Mouse (Mus musculus) urinary bladder, adult 18-20 months (tissue): ENCODE data around the gene Selplg.
A peak's percentile ranks its signal among the peaks of the same experiment; 100 is the strongest.

ENCODE experiments used
- DNase-seq, 2 experiments: peaks; one replicate each; pipeline ENCODE4 v3.0.0; 2022; ENCODE audit warnings: low spot score in 2 of 2, mixed read lengths in 2 of 2

Selplg gene

DNA sequence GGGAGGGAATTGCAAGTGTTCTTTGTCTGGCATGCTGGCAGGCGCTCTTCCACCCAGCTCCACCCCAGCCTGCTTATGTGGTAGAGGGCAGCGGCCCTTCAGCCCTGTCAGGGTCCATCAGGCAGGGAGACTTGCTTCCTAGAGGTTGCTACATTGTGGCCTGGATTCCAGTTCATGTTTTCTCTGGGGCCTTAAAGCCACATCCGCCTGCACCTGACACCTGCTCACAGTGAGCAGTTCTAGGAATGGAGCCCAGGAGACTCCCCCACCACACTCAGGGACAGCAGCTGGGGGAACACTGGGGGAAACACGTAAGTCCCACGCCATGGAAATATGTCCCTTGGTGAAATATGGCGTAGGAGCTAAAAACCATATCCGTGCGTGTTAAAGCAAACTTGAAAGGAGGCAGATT, at the start of gene Selplg:
Gene Selplg, minus strand, starts transcription at position 155 of the 412 bp plus-strand sequence.
- DNase-seq: no peak

DNA sequence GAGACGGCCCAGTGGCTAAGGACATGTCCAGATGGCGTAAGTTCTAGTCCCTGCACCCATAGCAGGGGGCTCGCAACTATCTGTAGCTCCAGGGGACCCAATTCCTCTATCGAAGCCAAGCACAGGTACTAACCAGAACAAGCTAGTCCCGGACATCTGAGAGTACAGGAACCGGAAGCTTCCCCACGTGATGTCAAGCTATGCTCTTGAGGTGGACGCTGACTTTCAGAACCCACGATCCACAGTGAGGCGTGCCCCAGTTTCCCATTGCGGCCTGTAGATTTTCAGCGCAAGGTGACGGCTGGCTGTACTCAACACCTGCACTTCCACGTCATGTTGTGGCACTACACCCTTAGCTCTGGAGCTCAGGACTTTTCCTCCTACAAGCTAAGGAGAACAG, 48.7 kb upstream of the Selplg start:
- no peak for DNase-seq

DNA sequence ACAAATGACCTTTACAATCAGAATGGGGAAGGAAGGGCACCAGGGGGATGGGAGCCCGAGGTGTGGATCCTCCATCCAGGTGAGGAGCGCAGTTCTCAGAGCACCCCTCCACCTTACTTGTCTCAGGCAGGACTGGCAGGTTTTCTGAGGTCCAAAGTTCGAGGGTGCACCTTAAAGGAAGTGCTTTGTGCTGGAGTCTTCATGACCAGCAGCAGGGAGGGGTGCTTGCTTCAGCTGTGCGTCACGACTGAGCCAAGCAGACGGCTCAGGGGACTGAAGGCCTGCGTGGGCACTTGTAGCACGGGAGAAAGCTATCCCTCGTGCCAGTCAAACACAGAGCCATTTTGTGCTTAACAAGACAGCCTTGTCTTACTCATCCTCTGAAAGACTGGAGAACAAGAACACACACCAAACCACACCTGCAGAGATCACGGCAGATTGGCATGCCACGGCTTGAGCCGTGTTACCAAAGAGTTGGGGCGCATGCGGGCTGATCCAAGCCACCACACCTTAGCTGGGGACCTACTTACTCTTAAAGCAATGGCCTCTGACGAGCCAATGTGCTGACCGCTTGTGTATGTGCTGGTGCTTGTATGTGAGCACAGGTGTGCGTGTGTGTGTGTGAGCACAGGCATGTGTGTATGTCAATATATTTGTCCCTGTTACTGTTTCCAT, 46.6 kb upstream of the Selplg start:
- DNase-seq: peak in 1 of 2 experiments; percentile 60

DNA sequence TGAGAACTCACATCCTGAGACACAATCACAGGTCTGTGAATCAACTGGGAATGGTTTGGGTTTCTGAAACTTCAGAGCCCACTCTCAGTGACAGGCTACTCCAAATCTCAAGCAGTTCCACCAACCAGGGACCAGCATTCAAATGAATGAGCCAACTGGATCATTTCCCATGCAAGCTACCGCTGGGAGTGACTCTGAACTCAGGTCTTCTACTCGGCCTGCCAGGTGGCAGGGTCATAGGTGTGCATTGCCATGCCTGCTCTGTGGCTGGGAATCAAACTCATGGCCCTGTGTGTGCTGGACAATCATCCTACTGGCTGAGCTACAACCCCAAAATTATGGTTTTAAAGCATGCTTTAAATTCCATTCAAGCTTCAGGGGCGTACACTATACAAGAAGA, 45.1 kb upstream of the Selplg start:
- DNase-seq: no peak

DNA sequence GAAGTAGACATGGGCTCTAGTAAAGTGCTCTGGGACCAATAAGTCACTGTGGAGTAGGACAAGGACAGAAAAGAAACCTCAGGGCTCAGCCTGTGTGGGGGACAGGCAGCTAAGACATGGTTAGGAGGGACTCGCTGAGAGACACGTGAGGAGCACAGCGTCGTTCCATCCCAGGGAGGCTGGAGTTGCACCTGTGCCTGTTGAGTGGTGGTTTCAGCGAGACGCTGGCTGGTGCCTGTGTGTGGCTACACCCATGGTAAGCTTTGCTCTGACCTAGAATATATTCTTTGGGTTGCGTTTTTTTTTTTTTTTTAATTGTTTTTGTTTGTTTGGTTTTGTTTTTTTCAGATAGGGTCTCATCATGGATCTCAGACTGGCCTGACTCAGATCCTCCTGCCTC, 43.7 kb upstream of the Selplg start:
- no peak for DNase-seq

DNA sequence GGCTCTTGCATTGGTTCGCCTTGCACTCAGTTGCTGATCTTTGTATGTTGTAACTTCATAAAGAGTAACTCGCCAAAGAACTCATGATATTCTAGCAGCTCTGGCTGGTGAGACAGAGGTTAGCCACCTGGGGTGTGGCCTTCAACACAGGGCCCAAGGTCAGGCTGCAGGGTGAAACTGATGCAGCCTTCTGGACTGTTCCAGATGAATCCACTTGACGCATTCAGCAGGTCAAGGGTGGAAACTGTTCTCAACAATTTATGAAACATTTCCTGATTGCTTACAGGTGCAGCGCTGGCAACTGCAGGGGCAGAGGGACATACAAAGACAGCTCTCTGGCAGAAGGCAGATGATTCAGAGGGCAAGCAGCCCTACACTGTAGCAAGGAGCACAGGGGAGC, 43.2 kb upstream of the Selplg start:
- no peak for DNase-seq

DNA sequence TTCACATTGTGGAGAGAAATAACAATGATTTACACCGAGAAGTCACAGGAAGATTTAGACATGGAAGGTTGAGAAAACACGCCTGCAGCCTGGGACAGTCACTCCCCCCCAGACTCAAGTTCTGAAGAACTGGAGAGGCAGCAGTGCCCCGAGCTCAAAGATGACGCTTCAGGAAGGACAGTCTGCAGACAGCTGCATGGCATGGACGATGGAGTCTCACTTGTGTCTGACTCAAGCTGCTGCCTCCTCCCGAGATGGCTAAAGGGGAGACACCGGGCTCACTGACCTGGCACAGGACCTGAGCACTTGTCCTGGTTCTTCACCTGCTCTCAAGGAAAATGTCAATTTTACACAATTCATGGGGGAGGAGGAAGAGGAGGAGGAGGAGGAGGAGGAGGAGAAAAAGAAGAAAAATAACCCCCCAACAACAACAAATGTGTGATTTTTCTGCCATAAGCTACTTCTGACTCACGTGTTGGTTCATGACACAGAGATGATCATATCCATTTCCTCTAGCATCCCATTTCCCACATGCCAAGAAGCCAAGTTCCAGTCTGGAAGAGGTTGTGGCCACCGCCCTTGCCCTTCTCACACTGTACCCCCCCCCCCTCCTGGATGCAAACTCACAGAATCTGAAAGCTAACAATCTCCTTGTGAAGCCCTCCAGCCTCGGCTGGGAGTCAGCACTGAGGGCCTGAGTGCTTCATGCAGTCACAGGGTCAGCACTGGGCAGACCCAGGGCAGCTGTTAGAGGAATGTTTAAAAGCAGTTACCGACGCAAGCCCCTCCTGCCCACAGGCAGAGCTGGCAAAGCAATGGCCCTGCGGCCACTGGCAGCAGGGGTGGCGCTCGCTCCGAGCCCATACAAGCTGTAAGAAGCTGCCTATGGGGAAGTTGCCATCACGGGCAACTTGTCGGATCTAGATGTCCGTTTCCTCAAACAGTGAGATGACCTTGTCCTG, 41.9 kb upstream of the Selplg start:
- no peak for DNase-seq

DNA sequence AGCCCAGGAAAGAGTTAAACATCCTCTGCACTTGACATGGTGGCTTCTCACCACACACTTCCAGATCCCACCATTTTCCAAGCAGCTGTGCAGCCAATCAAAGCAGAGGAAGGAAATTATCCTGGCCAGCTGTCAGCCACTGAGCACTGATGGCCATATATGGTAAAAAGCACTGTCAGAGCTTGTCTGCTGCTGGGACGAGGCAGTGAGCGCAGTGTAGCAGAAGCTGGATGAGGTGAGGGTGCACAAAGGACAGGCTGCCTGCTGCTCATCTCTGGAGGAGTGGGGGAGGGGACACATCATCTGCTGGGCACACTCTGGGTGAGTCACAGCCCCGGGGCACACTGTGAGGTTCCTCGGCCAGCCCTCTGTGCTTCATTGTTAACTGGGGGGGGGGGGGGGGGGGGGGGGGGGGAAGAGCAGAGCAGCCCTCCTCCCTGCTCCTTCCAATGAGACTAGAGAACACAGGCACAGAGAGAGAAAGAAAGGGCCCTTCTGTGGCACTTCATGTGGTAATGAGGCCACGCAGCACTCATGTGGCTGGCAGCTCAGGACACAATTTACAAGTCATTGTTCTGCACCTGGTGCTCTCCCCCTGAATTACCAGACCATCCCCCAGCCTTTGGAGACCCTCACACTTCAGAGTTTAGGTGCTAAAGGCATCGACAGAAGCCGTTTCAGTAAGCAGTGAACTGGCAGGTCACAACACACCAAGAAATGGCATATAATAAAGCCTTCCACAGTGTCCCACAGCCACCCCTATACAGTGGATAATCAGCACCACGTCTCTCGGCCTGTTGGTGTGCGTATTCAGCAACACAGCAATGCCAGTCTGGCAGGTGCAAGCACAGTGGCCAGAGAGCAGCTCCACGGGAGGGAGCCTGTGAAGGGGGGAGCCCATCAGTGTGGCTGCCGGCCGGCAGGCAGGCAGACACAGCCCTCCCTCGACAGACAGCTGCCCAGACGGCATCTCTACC, 40.8 kb upstream of the Selplg start:
- DNase-seq: no peak

DNA sequence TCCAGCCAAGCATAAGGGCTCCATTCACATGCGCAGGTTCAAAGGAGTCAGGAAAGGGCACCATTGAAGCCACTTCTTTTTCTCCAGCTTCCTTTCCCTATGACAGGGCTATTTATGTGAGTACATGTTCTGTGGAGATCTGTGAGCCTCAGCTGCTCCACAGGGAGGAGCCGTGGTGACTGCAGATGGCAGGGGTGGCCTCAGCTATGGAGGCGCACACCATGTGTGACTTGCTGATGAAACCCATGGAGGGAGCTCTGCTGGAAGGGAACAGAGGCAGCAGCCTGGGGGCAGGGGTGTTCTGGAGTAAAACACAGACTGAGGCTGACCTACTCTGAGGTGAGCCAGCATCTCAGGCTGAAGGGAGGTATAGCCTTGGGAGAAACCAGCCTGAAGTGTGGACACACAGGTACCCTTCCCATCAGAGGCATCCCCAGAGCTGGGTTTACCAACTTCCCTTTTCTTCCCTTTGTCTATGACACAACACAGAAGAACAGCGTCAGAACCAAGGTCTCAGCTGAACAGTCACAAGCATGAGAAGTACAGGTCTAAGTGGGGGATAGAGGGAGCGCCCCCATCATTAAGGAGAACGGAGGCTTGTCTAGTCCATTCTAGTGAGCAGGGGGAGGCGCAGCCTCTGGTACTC, 39.6 kb upstream of the Selplg start:
- DNase-seq: no peak

DNA sequence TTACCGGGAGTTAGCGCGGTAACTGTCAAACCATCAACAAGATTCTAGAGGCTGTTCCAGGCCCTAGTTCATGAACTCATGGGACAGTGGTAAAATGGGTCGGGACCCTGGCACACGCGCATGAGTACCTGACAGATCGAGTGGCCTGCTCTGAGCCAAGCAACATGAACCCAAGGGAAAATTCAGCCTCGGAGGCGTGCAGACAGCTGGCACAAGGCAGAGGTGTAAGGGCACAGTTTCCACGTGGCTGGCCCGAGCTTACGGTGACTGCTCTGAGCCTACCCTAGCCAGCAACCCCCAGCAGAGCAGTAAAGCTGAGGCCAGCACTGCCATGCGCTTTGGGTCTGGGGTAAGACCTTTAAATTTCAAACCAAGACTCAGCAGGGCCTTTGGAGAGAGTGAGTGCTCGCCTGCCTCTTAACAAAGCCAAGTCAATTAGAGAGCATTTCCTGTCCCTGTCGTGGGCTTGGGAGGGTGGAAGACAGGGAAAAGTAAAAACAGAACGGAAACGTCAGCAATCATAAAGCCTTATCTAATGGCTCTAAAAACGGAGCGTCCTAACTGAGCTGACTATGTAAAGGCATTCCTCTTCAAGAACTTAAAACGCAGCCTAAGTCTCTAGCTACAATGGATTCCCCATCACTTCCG, 38.1 kb upstream of the Selplg start:
- no peak for DNase-seq

DNA sequence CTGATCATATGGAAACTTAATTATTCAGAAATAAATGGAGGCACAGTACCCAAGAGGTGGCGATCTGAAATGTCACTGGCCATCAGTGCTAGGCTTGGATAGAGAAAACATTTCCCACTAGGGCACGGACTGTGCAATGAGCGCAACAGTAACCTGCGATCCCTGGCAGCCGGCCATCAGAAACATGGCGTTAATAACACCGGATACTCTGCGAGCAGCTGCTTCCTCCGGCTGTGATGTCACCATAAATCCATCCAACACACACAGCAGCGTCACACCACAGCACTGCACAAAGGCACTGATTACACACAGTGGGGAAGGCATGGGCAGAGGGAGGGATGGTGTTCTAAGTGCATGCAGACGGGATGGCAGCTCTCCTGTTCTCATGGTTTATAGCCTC, 36.7 kb upstream of the Selplg start:
- no peak for DNase-seq

DNA sequence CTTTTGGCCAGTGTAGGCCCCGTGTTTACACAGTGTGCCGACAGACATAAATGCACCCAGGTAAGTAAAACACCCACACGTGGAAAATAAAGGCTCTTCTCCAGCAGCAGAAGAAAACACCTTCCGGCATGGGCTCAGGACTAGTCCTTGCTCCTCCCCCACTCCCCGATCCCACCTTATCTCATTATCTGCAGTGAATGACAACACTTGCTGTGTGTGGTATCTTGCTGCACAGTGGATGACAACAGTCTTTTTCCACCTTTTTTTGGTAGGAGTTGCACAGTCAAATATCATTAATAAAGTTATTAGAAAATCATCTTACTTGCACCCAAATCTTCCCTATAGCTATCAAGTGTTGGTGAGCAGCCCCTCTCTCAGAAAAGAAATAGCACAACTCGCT, 32.5 kb upstream of the Selplg start:
- DNase-seq: no peak

DNA sequence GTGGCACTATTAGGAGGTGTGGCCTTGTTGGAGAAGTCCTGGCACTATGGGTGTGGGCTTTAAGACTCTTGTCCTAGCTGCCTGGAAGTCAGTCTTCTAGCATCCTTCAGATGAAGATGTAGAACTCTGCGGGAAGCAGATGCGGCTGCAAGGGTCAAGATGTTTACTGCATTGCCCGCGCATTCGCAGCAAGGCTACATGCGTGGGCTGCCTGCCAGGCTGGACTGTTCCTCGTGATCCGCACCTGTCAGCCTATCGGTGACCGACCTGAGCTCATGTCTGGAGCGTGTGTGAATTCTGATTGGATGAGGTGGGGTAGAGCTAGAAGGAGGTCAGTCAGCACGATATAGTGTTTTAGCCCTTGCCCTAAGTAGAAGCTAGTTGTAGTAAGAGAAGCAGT, 31.6 kb upstream of the Selplg start:
- no peak for DNase-seq

DNA sequence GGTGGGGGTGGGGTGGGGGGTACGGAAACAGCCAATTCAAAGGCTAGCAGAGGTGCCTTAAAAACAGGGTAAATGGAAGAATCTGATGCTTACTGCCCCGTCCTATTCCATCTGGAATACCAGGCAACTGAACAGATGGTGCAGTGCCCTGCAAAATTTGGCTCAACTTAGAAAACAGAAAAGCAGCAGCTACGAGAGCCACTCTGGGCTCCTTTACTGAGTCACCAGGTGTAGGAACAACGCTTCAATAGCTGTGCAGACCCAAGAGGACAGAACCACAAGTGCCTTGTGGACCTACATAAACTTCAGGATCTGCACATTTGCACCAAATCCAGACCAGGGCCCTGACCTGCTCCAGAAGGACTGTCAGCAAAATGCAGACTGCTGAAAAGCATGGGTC, 30.0 kb upstream of the Selplg start:
- no peak for DNase-seq

DNA sequence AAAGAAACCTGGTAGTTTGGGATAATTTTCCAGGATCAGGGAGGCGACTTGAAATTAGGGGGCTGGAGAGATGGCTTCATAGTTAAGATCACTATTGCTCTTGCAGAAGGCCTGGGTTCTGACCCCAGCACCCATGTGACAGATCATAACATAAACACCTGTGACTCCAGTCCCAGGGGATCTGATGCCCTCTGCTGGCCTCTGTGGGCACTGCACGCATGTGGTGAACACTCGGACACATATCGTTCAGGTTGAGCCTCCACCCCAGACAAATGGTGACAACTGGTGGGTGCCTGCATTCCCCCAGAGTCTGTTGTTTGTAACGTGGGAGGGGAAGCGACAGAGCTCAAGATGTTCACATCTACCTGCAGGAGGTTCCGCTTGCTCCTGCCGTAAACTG, 28.9 kb upstream of the Selplg start:
- DNase-seq: no peak

DNA sequence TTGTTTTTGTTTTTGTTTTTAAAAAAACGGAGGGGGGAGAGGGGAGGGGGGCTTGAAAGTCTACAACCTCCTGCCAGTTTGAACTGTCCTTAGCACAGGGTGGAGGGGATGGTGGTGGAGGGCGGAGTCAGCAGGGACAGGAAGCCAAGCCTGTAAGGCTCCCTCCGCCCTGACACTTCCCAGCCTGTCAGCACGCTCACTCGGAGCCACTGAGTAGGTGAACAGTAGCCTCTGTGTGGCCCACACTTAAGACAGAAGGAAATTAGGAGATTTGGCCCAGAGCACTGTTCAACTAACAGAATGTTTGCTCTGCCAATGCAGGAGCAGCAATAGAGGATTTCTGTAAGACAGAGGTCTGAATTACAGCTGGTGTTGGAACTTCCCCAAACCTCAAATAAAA, 26.5 kb upstream of the Selplg start:
- no peak for DNase-seq

DNA sequence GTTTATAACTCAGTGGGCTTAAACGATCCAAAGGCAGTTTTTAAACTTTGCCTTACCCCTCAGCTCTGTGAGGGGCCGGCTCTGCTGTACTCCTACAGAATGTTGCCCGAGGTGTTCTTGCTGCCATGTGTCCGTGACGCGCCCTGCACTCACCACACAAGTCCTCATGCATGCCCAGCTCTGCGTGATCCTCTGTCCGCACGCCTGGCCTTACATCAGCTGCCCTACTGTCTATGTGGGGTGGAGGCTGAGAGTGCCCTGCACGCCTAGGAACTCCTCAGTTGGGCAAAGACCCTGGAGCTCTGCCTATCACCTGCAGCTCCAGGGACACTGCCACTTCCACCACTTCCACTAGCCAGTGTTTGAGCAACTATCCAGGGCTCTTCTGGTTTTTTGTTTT, 26.1 kb upstream of the Selplg start:
- DNase-seq: no peak

DNA sequence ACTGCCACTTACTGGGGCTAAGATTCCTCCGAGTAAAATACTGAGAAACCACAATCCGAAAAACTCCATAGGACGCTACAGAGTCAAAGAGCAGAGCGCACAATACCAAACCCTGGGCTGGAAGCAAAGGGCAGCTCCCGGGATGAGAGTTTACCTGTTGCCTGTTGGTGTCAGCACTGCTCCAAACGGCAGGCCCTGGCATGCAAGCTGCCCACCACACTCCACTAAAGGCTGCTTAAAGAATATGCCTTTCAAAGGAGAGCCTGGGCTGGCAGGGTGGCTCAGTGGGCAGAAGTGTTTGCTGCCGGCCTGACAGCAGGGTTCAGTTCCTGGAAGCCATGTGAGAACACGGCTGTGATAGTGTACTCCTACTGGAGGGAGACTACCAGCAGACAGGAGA, 25.2 kb upstream of the Selplg start:
- DNase-seq: no peak

DNA sequence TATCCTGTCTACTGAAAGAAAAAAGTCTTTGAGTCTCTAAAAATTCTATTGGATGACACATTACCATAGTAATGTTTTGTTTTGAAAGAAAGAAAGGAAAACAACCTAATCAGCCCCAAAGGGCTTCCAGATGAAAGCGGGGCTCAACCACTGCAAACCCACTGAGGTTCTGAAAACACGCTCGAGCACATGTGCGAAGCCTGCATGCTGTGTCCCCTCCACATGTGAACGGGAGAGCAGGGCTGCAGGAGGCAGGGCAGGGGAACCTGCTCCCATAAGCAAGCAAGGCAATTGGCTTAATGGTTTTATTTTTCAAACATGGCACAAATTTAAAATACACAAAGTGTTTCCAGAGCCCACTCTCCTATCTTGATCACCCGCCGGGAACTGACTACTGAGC, 24.2 kb upstream of the Selplg start:
- no peak for DNase-seq

DNA sequence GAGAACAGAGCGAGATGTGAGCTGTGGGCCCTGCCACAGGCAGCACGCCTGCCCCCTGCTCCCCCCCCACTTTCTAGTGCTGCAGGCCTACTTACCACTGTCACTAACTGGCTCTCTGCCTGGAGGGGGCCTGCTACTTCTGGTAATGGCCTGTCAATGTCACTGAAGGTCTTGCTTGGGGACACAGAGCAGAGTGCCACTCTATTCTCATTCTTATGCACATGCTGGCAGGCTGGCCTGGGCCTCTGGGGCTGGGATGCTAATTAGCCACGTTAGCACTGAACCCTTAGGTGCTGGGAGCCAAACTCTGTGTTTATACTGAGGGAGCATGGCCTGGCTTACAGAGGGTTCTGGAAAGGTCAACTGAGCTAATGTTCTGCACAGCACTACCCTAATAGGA, 23.3 kb upstream of the Selplg start:
- DNase-seq: no peak

DNA sequence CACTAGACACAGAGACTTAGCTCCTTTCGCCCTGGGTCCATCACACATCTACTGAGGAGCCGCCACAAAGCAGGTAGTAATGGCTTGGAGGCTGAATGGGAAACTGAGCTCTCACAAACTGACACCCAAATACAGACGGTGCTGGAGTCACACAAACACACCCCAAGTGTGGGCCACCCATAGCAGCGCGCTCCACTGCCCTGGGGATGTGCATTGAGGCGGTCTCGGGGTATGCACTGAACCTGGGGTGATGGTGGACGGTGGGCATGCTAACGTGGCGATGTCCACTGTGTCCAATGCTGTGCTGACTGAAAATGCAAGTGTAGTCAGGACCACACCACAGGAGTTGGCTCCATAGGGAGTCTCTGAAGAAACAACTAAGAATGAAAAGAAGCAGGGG, 22.7 kb upstream of the Selplg start:
- DNase-seq: no peak
